Mouse (Mus musculus) retina, postnatal 1 day (tissue): ENCODE data around the gene Cst3.

Experiments used
- DNase-seq: peaks from one replicate; pipeline ENCODE4 v3.0.0-alpha.2; 2012

Gene Cst3

DNA sequence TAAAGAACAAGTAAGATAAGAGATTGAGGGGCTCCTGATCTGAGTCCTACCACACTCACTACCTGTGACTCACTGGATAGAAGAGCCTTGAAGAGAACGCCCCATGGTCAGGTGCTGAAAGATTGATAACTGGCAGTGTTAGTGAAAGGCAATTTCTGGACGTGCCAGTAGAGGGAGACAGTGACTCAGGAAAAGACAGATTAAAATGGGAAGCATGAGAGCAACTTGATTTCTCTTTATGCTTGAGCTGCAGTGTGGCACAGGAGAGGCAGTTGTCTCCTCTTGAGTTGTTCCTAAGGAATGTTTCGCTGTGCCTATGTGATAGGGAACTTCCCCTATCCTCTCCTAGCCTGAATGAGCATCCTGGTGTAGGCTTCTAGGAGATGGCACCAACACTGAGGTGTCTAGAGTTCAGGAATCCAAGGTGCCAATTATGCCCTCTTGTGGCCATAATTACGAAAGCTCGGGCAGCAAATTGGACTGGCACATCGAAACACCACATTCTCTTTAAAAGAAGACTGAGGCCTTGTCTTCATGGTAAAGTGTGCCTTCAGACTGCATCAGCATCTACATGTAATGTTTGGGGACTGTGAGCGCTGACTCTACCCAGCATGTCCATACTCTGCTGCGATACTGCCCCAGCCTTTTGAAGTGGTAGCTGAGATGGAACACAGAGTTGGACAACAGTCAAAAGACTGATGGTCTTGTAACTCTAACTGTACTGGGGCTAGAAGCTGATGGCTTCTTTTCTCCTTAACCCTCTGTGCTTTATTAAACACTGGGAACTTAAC lies 24.2 kb downstream of the Cst3 start:
- peak; percentile 83 for DNase-seq

DNA sequence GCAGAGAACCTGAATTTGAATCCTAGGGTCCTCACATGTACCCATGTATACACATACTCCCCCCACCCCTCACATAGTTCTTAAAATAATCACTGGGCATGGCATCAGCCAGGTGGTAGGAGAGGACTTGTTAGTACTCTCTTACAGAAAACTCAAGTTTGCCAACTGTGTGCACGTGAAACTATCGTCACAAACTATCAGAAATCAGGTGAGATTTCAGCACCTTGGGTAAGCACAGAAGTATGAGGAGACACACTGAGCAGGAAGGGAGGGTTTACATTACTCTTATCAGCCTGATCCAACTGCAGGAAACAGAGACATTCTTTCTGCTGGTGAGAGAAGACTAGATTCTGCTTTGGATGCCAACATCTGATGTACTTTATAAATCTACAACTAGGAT lies 36.3 kb downstream of the Cst3 start:
- DNase-seq = no peak

DNA sequence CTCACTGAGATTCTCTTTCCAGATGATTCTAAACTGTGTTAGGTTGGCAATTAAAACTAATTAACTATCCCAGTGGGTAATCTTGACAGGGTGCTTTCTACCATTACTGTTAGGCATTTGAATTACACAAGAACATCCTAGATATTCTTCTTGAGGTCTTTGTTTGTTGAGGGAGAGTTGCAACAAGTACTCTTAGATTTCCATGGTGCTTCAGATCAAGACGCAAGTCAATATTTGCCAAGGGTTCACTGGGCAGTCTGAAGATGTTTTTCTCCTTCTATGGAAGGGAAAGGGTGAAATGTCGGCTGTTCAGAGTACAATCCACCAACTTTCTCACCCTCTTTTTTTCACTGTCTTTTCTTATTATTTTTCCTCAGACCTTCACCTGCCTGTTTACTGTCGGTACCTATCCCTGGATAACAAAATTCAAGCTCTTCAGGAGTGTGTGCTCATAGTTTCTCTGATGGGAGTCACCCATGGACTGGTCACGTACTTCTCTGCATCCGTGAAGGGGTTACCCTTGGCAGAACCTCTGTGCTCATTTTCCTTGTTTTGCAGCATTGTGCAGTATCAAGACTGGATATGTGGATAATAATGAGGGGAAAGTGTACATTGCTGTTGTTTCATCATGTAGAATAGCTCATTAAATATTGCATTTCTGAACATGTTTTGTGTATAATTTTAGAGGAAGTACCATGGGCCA lies 37.3 kb downstream of the Cst3 start:
- DNase-seq = no peak

- DNase-seq = no peak
Observed at GRCm38 (mm10) chr2:148834912-148835311, 40.6 kb downstream of the Cst3 start, which contains the start of gene Cst9. TSS of gene Cst9 (plus strand) at chr2:148835147.

DNA sequence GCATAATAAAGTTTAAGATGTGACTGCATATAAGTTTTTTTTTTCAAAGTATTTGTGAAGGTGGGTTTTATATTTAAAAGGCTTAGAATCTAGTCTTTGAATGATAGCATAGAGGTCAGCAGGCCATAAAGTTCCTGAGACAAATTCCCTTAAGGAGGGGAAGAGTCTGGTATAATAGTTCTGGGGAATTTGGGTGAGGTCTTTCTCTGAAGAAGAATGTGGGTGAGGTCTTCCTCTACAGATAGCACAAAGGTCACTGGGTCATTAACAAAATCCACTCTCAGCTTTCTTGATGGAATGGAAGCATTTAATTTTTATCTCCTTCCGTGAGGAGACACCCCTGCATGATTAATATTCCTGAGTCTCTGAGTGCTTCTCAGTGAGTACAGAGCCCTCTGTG lies 49.5 kb downstream of the Cst3 start:
- no peak for DNase-seq
